Mouse (Mus musculus) embryonic stem cell, embryonic (primary cell): Measurements from ENCODE around the gene Gm7579.

Experiments
- CTCF ChIA-PET, 4 experiments: fragments of 300-600 bp in 2 of 4; fragments of 350-600 bp in 2 of 4; sonication (Branson Sonifier 250); formaldehyde crosslinking; loops; one replicate each; lab custom pipeline; 2022; ENCODE audit warnings: inconsistent platforms in 2 of 4; lab: Charles Lee
- POLR2A ChIA-PET, 4 experiments: fragments of 300-600 bp in 2 of 4; fragments of 350-600 bp in 2 of 4; sonication (Branson Sonifier 250); formaldehyde crosslinking; loops; one replicate each; lab custom pipeline; 2022; ENCODE audit warnings: antibody characterized with exemption in 4 of 4, inconsistent platforms in 1 of 4; lab: Charles Lee

Gene Gm7579

DNA sequence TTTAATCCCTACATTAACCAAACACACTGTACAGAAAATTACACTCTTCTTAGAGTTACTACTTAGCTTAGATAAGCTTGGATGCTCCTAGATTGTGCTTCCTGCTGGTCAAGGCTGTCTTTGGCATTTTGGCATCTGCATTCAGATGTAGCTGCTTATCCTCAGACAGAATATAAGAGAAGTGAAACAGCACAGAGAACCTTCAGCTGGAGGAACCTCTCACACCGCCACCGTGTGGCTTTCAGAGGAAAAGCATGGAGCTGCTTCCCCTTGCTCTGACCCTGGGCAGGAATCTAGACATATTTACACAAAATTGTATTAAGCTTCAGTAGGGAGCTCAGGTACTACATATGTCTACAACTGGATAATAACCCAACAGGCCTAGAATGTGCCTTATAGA lies 43.9 kb downstream of the Gm7579 start:
- CTCF ChIA-PET: interaction anchor here (0.5 to 2.0 kb wide), 43 partner anchors 8 to 1226 kb away, joined by 3 to 14 read pairs (median 4); partner anchors contain the start of genes Gm10153 (in 1 of the 4) and Gm45337 (in 1 of the 4)
- POLR2A ChIA-PET: interaction anchor here in 2 of 4 experiments (0.7 to 1.5 kb wide), 6 partner anchors 24 to 87 kb away, joined by 3 to 5 read pairs (median 4); no protein-coding TSS in a partner anchor

GRCm38 (mm10) chr7:142258254-142258653 lies 46.6 kb downstream of the Gm7579 start, which contains the start of gene Gm2431:
Gene Gm2431, minus strand, starts transcription at chr7:142258354.
- ChIA-PET POLR2A (interaction anchor here in 2 of 4 experiments (0.7 kb wide), 2 partner anchors 240 to 467 kb away, joined by 3 read pairs; no protein-coding TSS in a partner anchor), CTCF (interaction anchor here in 3 of 4 experiments (1.4 to 1.7 kb wide), 3 partner anchors 8 to 26 kb away, joined by 3 to 5 read pairs (median 4); no protein-coding TSS in a partner anchor)
